Mouse (Mus musculus) thymus, adult 2 months (tissue): ENCODE measurements around the gene Wwc2.

Experiments used
- CTCF ChIP-seq: fragments of 200-500 bp; IDR thresholded peaks from 2 replicates; pipeline ENCODE4 v1.5.1; 2012; ENCODE audit warnings: mild to moderate bottlenecking, control low read depth, low read length, moderate library complexity, borderline replicate concordance; ENCODE audit not compliant: control insufficient read depth, poor library complexity, insufficient read depth; ENCODE audit errors: extremely low read depth
- POLR2A ChIP-seq: fragments of 200-500 bp; IDR thresholded peaks from 2 replicates; pipeline ENCODE4 v1.6.1; 2012; ENCODE audit warnings: mild to moderate bottlenecking, low read length, control low read depth, moderate library complexity; ENCODE audit not compliant: control insufficient read depth, poor library complexity, insufficient read depth; ENCODE audit errors: extremely low read depth

- TF ChIP-seq CTCF (no peak), POLR2A (no peak)
Measured at GRCm38 (mm10) chr8:47941028-47941427, 49.7 kb downstream of the Wwc2 start.
